Mouse (Mus musculus): ENCODE results near the gene Cerkl. TPM values are rescaled to one million over a fixed set of nuclear protein-coding genes. Genes with fewer than 3 reads are reported as not detected.

Cerkl gene
- 1.1 and 1.2 TPM in 2 replicates for polyA plus RNA-seq (2015; fragmentation: Nextera tagmentation; extraction: Ambion mirVana)

- H3K4me3 ChIP-seq, result peak within 1 kb of the TSS; percentile 37
- 1% methylated on average over 42 of the region's 42 CpGs for WGBS
- peaks cover 20% of the 10 kb centered on the region; the same call in 1 of the 2 replicates for H3K4me1 ChIP-seq
- no peak within 1 kb of the TSS for H3K27ac ChIP-seq
- no peak within 1 kb of the TSS for H3K9ac ChIP-seq
- peaks cover 83% of the 10 kb centered on the region for H3K27me3 ChIP-seq
- H3K36me3 ChIP-seq, result no peaks in the 10 kb centered on the region
- H3K4me2 ChIP-seq (replicated peaks), result peak within 1 kb of the TSS; percentile 68
- no peak; the same call in 1 of the 2 replicates for ATAC-seq (ENCODE audit: low FRiP score, low read depth)
- 0 out of 2 replicates have a peak, but pooled peaks cover 2% of the 10 kb centered on the region for H3K9me3 ChIP-seq
Measured at GRCm38 (mm10) chr2:79456575-79457349, at the start of gene Cerkl, which contains the start of gene Neurod1. TSS of gene Cerkl (minus strand) at chr2:79456785. TSS of gene Neurod1 (minus strand) at chr2:79456751.

GRCm38 (mm10) chr2:79498990-79499755, 42.6 kb upstream of the Cerkl start:
- Histone ChIP-seq H3K9me3 (no peaks in the 10 kb centered on the region), H3K27ac (no peak overlapping the region)

GRCm38 (mm10) chr2:79485127-79485526, 28.5 kb upstream of the Cerkl start:
- no peak overlapping the region for H3K4me2 ChIP-seq (replicated peaks)
- H3K9me3 ChIP-seq, result no peaks in the 10 kb centered on the region
- no peaks in the 10 kb centered on the region for H3K36me3 ChIP-seq
- H3K27ac ChIP-seq, result no peak overlapping the region
- no peaks in the 10 kb centered on the region for H3K4me1 ChIP-seq
- H3K27me3 ChIP-seq, result no peaks in the 10 kb centered on the region
- H3K4me3 ChIP-seq, result no peak overlapping the region
- no peak for ATAC-seq (ENCODE audit: low FRiP score, low read depth)
- no peak overlapping the region for H3K9ac ChIP-seq
- 64% methylated on average over 3 of the region's 3 CpGs for WGBS

More at GRCm38 (mm10) chr2:79498990-79499755, 42.6 kb upstream of the Cerkl start:
- H3K36me3 ChIP-seq, result no peaks in the 10 kb centered on the region
- 29% methylated on average over 10 of the region's 10 CpGs for WGBS
- peak; percentile 54; the same call in 1 of the 2 replicates for ATAC-seq (ENCODE audit: low FRiP score, low read depth)
- no peak overlapping the region for H3K9ac ChIP-seq
- H3K4me1 ChIP-seq, result no peaks in the 10 kb centered on the region
- H3K4me2 ChIP-seq (replicated peaks), result no peak overlapping the region
- H3K4me3 ChIP-seq, result no peak overlapping the region
- peaks cover 5% of the 10 kb centered on the region; the same call in 1 of the 2 replicates for H3K27me3 ChIP-seq

GRCm38 (mm10) chr2:79482511-79482910, 25.9 kb upstream of the Cerkl start:
- Histone ChIP-seq H3K4me1 (no peaks in the 10 kb centered on the region), H3K27me3 (no peaks in the 10 kb centered on the region), H3K9ac (no peak overlapping the region), H3K4me2 (replicated peaks) (no peak overlapping the region), H3K27ac (no peak overlapping the region), H3K9me3 (no peaks in the 10 kb centered on the region), H3K4me3 (no peak overlapping the region), H3K36me3 (no peaks in the 10 kb centered on the region)
- ATAC-seq (ENCODE audit: low FRiP score, low read depth), result no peak
- 77% methylated on average over 2 of the region's 2 CpGs for WGBS

- Histone ChIP-seq H3K4me3 (no peak overlapping the region), H3K9ac (no peak overlapping the region), H3K27ac (no peak overlapping the region), H3K9me3 (0 out of 2 replicates have a peak, but pooled peaks cover 2% of the 10 kb centered on the region), H3K4me1 (0 out of 2 replicates have a peak, but pooled peaks cover 4% of the 10 kb centered on the region), H3K36me3 (no peaks in the 10 kb centered on the region), H3K27me3 (peaks cover 46% of the 10 kb centered on the region), H3K4me2 (replicated peaks) (no peak overlapping the region)
- WGBS, result 83% methylated on average over 4 of the region's 4 CpGs
- no peak for ATAC-seq (ENCODE audit: low FRiP score, low read depth)
Measured at GRCm38 (mm10) chr2:79462411-79462810, 5.8 kb upstream of the Cerkl start.

- Histone ChIP-seq H3K36me3 (no peaks in the 10 kb centered on the region), H3K27me3 (peaks cover 51% of the 10 kb centered on the region), H3K9me3 (0 out of 2 replicates have a peak, but pooled peaks cover 2% of the 10 kb centered on the region), H3K4me3 (no peak overlapping the region), H3K9ac (no peak overlapping the region), H3K4me1 (0 out of 2 replicates have a peak, but pooled peaks cover 5% of the 10 kb centered on the region), H3K4me2 (replicated peaks) (no peak overlapping the region), H3K27ac (no peak overlapping the region)
- WGBS, result 79% methylated on average over 2 of the region's 2 CpGs
- no peak for ATAC-seq (ENCODE audit: low FRiP score, low read depth)
Measured at GRCm38 (mm10) chr2:79461861-79462260, 5.3 kb upstream of the Cerkl start.

- Histone ChIP-seq H3K9me3 (0 out of 2 replicates have a peak, but pooled peaks cover 2% of the 10 kb centered on the region), H3K4me2 (replicated peaks) (no peak overlapping the region), H3K4me1 (peaks cover 12% of the 10 kb centered on the region; the same call in 1 of the 2 replicates), H3K9ac (no peak overlapping the region), H3K27me3 (peaks cover 64% of the 10 kb centered on the region), H3K27ac (no peak overlapping the region), H3K4me3 (no peak overlapping the region), H3K36me3 (no peaks in the 10 kb centered on the region)
- no peak for ATAC-seq (ENCODE audit: low FRiP score, low read depth)
- WGBS, result 0% methylated on average over 2 of the region's 2 CpGs
Measured at GRCm38 (mm10) chr2:79460586-79460985, 4.0 kb upstream of the Cerkl start.

GRCm38 (mm10) chr2:79460107-79460506, 3.5 kb upstream of the Cerkl start:
- Histone ChIP-seq H3K9me3 (0 out of 2 replicates have a peak, but pooled peaks cover 2% of the 10 kb centered on the region), H3K27ac (no peak overlapping the region), H3K9ac (no peak overlapping the region), H3K4me2 (replicated peaks) (no peak overlapping the region), H3K27me3 (peaks cover 69% of the 10 kb centered on the region), H3K4me1 (peaks cover 12% of the 10 kb centered on the region; the same call in 1 of the 2 replicates), H3K36me3 (no peaks in the 10 kb centered on the region), H3K4me3 (no peak overlapping the region)
- no peak for ATAC-seq (ENCODE audit: low FRiP score, low read depth)
- WGBS, result 9% methylated on average over 14 of the region's 14 CpGs

GRCm38 (mm10) chr2:79459061-79460045, 2.8 kb upstream of the Cerkl start:
- H3K9me3 ChIP-seq, result 0 out of 2 replicates have a peak, but pooled peaks cover 2% of the 10 kb centered on the region
- H3K27ac ChIP-seq, result no peak overlapping the region
- no peak overlapping the region for H3K4me3 ChIP-seq
- H3K9ac ChIP-seq, result no peak overlapping the region
- H3K27me3 ChIP-seq, result peaks cover 77% of the 10 kb centered on the region
- 0 out of 2 replicates have a peak overlapping the region, but pooled peaks have one; percentile 14 for H3K4me2 ChIP-seq (replicated peaks)
- 1% methylated on average over 44 of the region's 44 CpGs for WGBS
- peaks cover 14% of the 10 kb centered on the region; the same call in 1 of the 2 replicates for H3K4me1 ChIP-seq
- ATAC-seq (ENCODE audit: low FRiP score, low read depth), result no peak
- no peaks in the 10 kb centered on the region for H3K36me3 ChIP-seq

GRCm38 (mm10) chr2:79457932-79458331, 1.3 kb upstream of the Cerkl start:
- Histone ChIP-seq H3K27me3 (peaks cover 86% of the 10 kb centered on the region), H3K36me3 (no peaks in the 10 kb centered on the region), H3K9ac (no peak overlapping the region), H3K27ac (no peak overlapping the region), H3K4me1 (peaks cover 20% of the 10 kb centered on the region; the same call in 1 of the 2 replicates), H3K4me3 (no peak overlapping the region), H3K9me3 (0 out of 2 replicates have a peak, but pooled peaks cover 2% of the 10 kb centered on the region), H3K4me2 (replicated peaks) (no peak overlapping the region)
- WGBS, result 27% methylated on average over 3 of the region's 3 CpGs
- ATAC-seq (ENCODE audit: low FRiP score, low read depth), result no peak

- WGBS, result 47% methylated on average over 3 of the region's 3 CpGs
- H3K9ac ChIP-seq, result no peak overlapping the region
- H3K9me3 ChIP-seq, result 0 out of 2 replicates have a peak, but pooled peaks cover 2% of the 10 kb centered on the region
- H3K4me3 ChIP-seq, result no peak overlapping the region
- H3K27ac ChIP-seq, result no peak overlapping the region
- peaks cover 20% of the 10 kb centered on the region; the same call in 1 of the 2 replicates for H3K4me1 ChIP-seq
- H3K36me3 ChIP-seq, result no peaks in the 10 kb centered on the region
- no peak for ATAC-seq (ENCODE audit: low FRiP score, low read depth)
- H3K4me2 ChIP-seq (replicated peaks), result no peak overlapping the region
- peaks cover 85% of the 10 kb centered on the region for H3K27me3 ChIP-seq
Measured at GRCm38 (mm10) chr2:79457434-79457833, 849 bp upstream of the Cerkl start.
